Mouse (Mus musculus) hindbrain, embryonic 11.5 days (tissue): ENCODE data around the gene Aacs. TPM values are rescaled to one million over a fixed set of nuclear protein-coding genes. Genes with fewer than 3 reads are reported as not detected.

Experiments
- ATAC-seq: fragments of 200-750 bp; cut with Nextera tagmentation; 2 replicates; pipeline ENCODE4 v1.8.0; 2017; ENCODE audit warnings: mild to moderate bottlenecking, moderate TSS enrichment, moderate library complexity; ENCODE audit not compliant: low FRiP score
- DNase-seq: peaks from one replicate; pipeline ENCODE4 v3.0.0-alpha.2; 2015; ENCODE audit warnings: low spot score
- H3K27ac ChIP-seq: fragments of 300-500 bp; sonication (generic); 2 replicates; pipeline ENCODE4 v1.5.1; 2014; ENCODE audit warnings: mild to moderate bottlenecking, low read depth, low read length
- H3K27me3 ChIP-seq: fragments of 300-500 bp; sonication (generic); 2 replicates; pipeline ENCODE4 v1.6.1; 2014; ENCODE audit warnings: mild to moderate bottlenecking, low read length, moderate library complexity, mixed read lengths; ENCODE audit not compliant: control insufficient read depth, insufficient read depth
- H3K36me3 ChIP-seq: fragments of 300-500 bp; sonication (generic); 2 replicates; pipeline ENCODE4 v1.6.1; 2014; ENCODE audit warnings: mild to moderate bottlenecking, low read length, moderate library complexity, mixed read lengths; ENCODE audit not compliant: control insufficient read depth, insufficient read depth
- H3K4me1 ChIP-seq: fragments of 300-500 bp; sonication (generic); replicated peaks from 2 replicates; pipeline ENCODE4 v1.6.1; 2014; ENCODE audit warnings: low read length, mixed read lengths; ENCODE audit not compliant: control insufficient read depth, insufficient read depth
- H3K4me2 ChIP-seq: fragments of 300-500 bp; sonication (generic); replicated peaks from 2 replicates; pipeline ENCODE4 v1.6.1; 2014; ENCODE audit warnings: mild to moderate bottlenecking, low read depth, low read length
- H3K4me3 ChIP-seq: fragments of 300-500 bp; sonication (generic); 2 replicates; pipeline ENCODE4 v1.5.1; 2014; ENCODE audit warnings: low read depth, low read length
- H3K9ac ChIP-seq: fragments of 300-500 bp; sonication (generic); 2 replicates; pipeline ENCODE4 v1.6.1; 2014; ENCODE audit warnings: low read depth, low read length
- H3K9me3 ChIP-seq: fragments of 300-500 bp; sonication (generic); 2 replicates; pipeline ENCODE4 v1.6.1; 2016; ENCODE audit warnings: low read length; ENCODE audit not compliant: control insufficient read depth
- WGBS: fragments of 180-500 bp; shearing (Covaris S2); extraction: QIAGEN DNeasy Blood & Tissue Kit; methylation state at CpG from one replicate; pipeline ENCODE4 v1.1.7; 2014; 5-methylcytosine and 5-hydroxymethylcytosine counted together
- polyA plus RNA-seq: library from polyadenylated mRNA; unstranded; fragments of >200 nt; fragmentation: Nextera tagmentation; extraction: Ambion mirVana; gene quantifications from 2 replicates; pipeline ENCODE4 v1.2.1, GENCODE M21; 2014

The Aacs gene
- polyA plus RNA-seq, 1 experiment from 2014 or later, result 48.6 TPM

DNA sequence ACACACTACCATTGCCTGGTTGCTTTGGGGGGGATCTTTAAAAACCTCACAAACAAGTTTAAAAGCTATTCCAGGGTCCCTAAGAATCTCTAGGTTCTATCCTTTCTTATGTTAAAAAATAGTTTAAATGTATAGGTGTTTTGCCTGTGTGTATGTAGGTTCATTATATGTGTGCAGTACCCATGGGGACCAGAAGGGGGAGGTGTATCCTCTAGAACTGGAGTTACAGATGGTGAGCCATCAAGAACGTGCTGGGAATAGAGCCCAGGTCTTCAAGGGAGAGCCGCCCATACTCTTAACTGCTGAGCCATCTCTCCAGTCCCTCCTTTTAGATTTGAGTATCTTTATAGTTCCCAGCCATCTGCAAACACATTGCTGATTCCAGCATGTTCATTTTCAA, 69.5 kb downstream of the Aacs start:
- Histone ChIP-seq H3K4me3 (no peak overlapping the region), H3K27me3 (no peaks in the 10 kb centered on the region), H3K9me3 (no peaks in the 10 kb centered on the region), H3K4me1 (no peaks in the 10 kb centered on the region), H3K9ac (no peak overlapping the region), H3K27ac (no peak overlapping the region), H3K36me3 (no peaks in the 10 kb centered on the region), H3K4me2 (no peak overlapping the region)
- WGBS, result 95% methylated on average over 2 of the region's 2 CpGs
- DNase-seq, result no peak
- ATAC-seq, result no peak

DNA sequence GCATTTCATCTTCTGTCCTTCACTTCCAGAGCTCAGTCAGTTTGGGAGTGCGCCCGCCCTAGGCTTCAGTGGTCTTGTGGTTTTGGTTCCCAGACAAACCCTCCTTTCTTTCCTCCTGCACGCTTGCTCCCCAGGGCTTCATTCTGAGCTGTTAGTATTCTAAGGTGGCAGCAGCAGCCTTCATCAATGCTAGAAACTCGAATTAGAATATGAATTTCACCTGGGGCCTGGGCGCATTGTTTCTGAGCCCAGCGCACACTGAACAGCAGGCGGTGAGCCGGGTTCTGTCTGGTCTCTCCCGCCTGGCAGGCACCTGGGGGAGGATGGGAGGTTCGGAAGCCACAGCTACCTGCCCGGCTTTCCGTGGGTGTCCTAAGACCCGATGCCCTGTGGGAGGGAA, 70.7 kb downstream of the Aacs start:
- DNase-seq (no peak), ATAC-seq (no peak)
- Histone ChIP-seq H3K9ac (no peak overlapping the region), H3K4me2 (no peak overlapping the region), H3K4me1 (no peaks in the 10 kb centered on the region), H3K9me3 (no peaks in the 10 kb centered on the region), H3K27ac (no peak overlapping the region), H3K4me3 (no peak overlapping the region), H3K27me3 (no peaks in the 10 kb centered on the region), H3K36me3 (no peaks in the 10 kb centered on the region)
- 22% methylated on average over 13 of the region's 13 CpGs for WGBS

DNA sequence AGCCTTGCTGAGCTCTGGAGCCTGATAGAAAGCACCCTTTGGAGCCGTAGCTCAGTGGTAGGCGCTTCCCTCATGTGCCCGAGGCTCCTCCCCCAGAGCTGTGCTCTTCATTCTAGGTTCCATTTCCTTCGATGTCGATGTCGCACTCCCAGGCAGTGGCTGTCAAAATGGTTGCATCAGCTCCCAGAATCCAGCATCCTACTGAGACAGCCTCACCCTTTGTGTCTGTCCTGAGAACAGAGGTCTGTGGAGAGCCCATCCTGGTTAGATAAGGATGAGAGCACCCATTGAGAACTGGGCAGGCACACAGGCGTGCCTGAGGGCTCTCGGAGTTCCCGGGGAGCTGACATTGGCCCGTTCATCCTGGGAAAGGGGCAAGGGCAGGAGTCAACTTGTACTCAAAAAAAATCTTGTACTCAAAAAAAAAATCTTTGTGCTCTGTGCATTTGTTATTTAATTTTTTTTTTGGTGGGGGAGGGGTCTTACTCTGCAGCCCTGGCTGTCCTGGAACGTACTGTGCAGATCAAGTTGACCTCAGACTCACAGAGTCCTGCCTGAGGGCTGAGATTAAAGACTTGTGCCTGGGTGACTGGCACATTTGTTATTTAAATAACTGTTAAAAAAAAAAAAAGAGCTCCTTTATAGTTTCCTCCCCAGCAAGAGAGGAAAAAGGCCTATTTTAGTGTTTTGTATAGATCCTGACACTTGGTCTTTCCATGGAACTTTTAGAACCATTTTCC, 74.3 kb downstream of the Aacs start:
- Histone ChIP-seq H3K4me2 (no peak overlapping the region; the same call in 1 of the 2 replicates), H3K27me3 (no peaks in the 10 kb centered on the region), H3K27ac (no peak overlapping the region), H3K9ac (no peak overlapping the region), H3K4me3 (no peak overlapping the region), H3K36me3 (no peaks in the 10 kb centered on the region), H3K9me3 (no peaks in the 10 kb centered on the region), H3K4me1 (no peaks in the 10 kb centered on the region)
- DNase-seq (peak; percentile 41), ATAC-seq (peak; percentile 77)
- 18% methylated on average over 11 of the region's 11 CpGs for WGBS

DNA sequence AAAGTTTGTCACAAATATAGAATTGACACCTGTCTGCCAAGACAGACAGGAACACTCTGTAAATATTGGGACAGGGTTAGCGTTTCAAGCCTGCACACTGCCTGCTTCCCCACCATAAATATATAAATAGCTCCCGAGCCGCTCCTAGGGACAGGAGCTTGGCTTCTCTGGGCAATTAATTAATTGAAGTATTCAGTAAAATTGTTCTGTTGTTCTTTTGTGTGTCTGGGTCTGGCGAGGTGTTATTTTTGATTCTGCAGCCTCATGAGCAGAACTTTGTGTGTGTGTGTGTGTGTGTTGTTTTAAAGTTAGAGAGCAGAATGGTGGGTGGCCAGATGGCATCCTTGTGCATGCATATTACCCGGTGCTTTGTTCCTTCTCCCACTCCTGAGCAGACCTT, 80.1 kb downstream of the Aacs start:
- ATAC-seq (no peak), DNase-seq (no peak)
- WGBS, result 80% methylated on average over 5 of the region's 5 CpGs
- Histone ChIP-seq H3K4me2 (no peak overlapping the region), H3K27me3 (no peaks in the 10 kb centered on the region), H3K4me3 (no peak overlapping the region), H3K36me3 (no peaks in the 10 kb centered on the region), H3K9me3 (no peaks in the 10 kb centered on the region), H3K4me1 (no peaks in the 10 kb centered on the region), H3K27ac (no peak overlapping the region), H3K9ac (no peak overlapping the region)

DNA sequence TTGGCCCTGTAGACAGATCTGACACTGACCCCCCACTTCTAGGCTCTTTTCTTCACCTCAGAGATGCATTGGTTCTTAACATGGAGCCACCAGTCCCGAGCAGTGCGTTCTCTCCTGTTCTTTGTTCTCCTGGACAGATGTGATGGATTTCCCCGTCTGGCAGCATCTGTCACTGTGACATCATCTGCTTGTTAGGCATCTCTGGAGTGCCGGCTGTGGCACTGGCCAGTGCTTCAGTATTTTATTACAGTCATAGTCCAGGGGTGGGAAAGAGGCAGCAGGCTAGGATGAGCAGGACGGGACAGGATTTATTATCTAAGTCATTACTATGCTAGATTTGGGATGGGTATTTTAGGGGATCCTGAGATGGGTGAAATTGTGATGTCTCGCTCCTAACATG, 87.9 kb downstream of the Aacs start:
- 0 out of 2 replicates have a peak, but pooled peaks have one; percentile 56 for ATAC-seq
- no peak overlapping the region for H3K4me2 ChIP-seq
- no peaks in the 10 kb centered on the region for H3K27me3 ChIP-seq
- H3K4me3 ChIP-seq, result no peak overlapping the region
- no peaks in the 10 kb centered on the region for H3K36me3 ChIP-seq
- H3K9me3 ChIP-seq, result no peaks in the 10 kb centered on the region
- H3K9ac ChIP-seq, result no peak overlapping the region
- DNase-seq, result peak; percentile 47
- WGBS, result 39% methylated on average over 6 of the region's 6 CpGs
- H3K27ac ChIP-seq, result peak overlapping the region; percentile 31; the same call in 1 of the 2 replicates
- H3K4me1 ChIP-seq, result no peaks in the 10 kb centered on the region

DNA sequence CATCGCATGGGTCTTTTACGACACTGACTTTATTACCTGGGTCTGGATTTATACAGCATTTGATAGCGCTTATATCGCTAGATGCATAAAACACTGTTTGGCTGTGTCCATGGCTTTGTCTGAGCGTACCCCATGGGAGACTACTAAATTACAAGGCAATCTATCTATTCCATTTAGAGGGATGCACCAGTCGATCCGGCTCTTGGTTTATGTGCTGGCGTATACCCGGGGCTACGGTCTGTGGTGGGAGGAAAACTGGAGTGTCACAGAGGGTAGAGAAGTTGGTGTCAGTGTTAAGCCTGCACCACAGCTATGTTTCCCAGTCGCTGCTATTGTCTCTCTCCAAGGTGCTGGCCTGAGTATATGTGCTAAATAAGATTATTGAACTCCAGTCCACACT, 90.1 kb downstream of the Aacs start:
- Histone ChIP-seq H3K4me2 (no peak overlapping the region), H3K4me3 (no peak overlapping the region), H3K9ac (no peak overlapping the region), H3K36me3 (no peaks in the 10 kb centered on the region), H3K4me1 (no peaks in the 10 kb centered on the region), H3K9me3 (no peaks in the 10 kb centered on the region), H3K27ac (no peak overlapping the region), H3K27me3 (no peaks in the 10 kb centered on the region)
- DNase-seq, result no peak
- ATAC-seq, result no peak
- 74% methylated on average over 11 of the region's 11 CpGs for WGBS

Other genes with a start within 250 kb of the Aacs start
- gene Scarb1, start 134.7 kb upstream of the Aacs start, polyA plus RNA-seq, result 20.4 and 22.6 TPM in 2 replicates
- 0.59 TPM in 1 of 2 replicates, not detected in the other for gene Gm10382, start 86.5 kb upstream of the Aacs start, polyA plus RNA-seq
- gene Ubc, start 85.6 kb upstream of the Aacs start, polyA plus RNA-seq, result 1,074 and 1,099 TPM in 2 replicates
- gene Dhx37, start 41.7 kb upstream of the Aacs start, polyA plus RNA-seq, result 10.4 and 12.5 TPM in 2 replicates
- 30.1 and 30.8 TPM in 2 replicates for gene Bri3bp, start 34.2 kb upstream of the Aacs start, polyA plus RNA-seq
- 0.70 and 0.74 TPM in 2 replicates for gene Tmem132b, start 56.0 kb downstream of the Aacs start, polyA plus RNA-seq